Mouse (Mus musculus) liver, postnatal 0 days (tissue): ENCODE data around the gene Alpl. TPM values are rescaled to one million over a fixed set of nuclear protein-coding genes. Genes with fewer than 3 reads are reported as not detected.

Source experiments
- ATAC-seq: fragments of 200-750 bp; cut with Nextera tagmentation; 2 replicates; pipeline ENCODE4 v1.8.0; 2017; ENCODE audit warnings: mild to moderate bottlenecking, moderate library complexity
- DNase-seq: peaks from one replicate; pipeline ENCODE4 v3.0.0-alpha.2; 2016
- H3K27ac ChIP-seq: fragments of 300-500 bp; sonication (generic); 2 replicates; pipeline ENCODE4 v1.5.1; 2014; ENCODE audit warnings: antibody characterized with exemption, moderate library complexity, mild to moderate bottlenecking, low read depth
- H3K27me3 ChIP-seq: fragments of 300-500 bp; sonication (generic); 2 replicates; pipeline ENCODE4 v1.6.1; 2014; ENCODE audit warnings: low read length, control low read depth, mixed read lengths; ENCODE audit not compliant: insufficient read depth
- H3K36me3 ChIP-seq: fragments of 300-500 bp; sonication (generic); replicated peaks from 2 replicates; pipeline ENCODE4 v1.6.1; 2014; ENCODE audit warnings: mild to moderate bottlenecking, control low read depth, low read length, moderate library complexity, mixed read lengths; ENCODE audit not compliant: insufficient read depth
- H3K4me1 ChIP-seq: fragments of 300-500 bp; sonication (generic); 2 replicates; pipeline ENCODE4 v1.6.1; 2014; ENCODE audit warnings: antibody characterized with exemption, mild to moderate bottlenecking, control low read depth; ENCODE audit not compliant: insufficient read depth
- H3K4me2 ChIP-seq: fragments of 300-500 bp; sonication (generic); 2 replicates; pipeline ENCODE4 v1.6.1; 2014; ENCODE audit warnings: low read depth, mild to moderate bottlenecking, low read length, moderate library complexity, mixed read lengths
- H3K4me3 ChIP-seq: fragments of 300-500 bp; sonication (generic); 2 replicates; pipeline ENCODE4 v1.5.1; 2014; ENCODE audit warnings: low read depth, low read length
- H3K9ac ChIP-seq: fragments of 300-500 bp; sonication (generic); replicated peaks from 2 replicates; pipeline ENCODE4 v1.6.1; 2014; ENCODE audit warnings: mild to moderate bottlenecking, moderate library complexity
- H3K9me3 ChIP-seq: fragments of 300-500 bp; sonication (generic); 2 replicates; pipeline ENCODE4 v1.6.1; 2016; ENCODE audit warnings: mild to moderate bottlenecking, control low read depth, low read length, mixed read lengths
- CTCF ChIP-seq: sonication (generic); IDR thresholded peaks from 2 replicates; pipeline ENCODE4 v1.5.1; 2016; ENCODE audit warnings: antibody characterized with exemption, low read depth
- EP300 ChIP-seq: IDR thresholded peaks from 2 replicates; pipeline ENCODE4 v1.6.1; 2016; ENCODE audit warnings: antibody characterized with exemption, low read depth, mild to moderate bottlenecking
- WGBS: fragments of 180-500 bp; shearing (Covaris S2); extraction: QIAGEN DNeasy Blood & Tissue Kit; methylation state at CpG from one replicate; pipeline ENCODE4 v1.1.7; 2014; ENCODE audit not compliant: insufficient replicate concordance; 5-methylcytosine and 5-hydroxymethylcytosine counted together
- polyA plus RNA-seq: library from polyadenylated mRNA; unstranded; fragments of >200 nt; fragmentation: Nextera tagmentation; extraction: Ambion mirVana; gene quantifications from 2 replicates; pipeline ENCODE4 v1.2.1, GENCODE M21; 2015

Gene Alpl
- polyA plus RNA-seq, 1 experiment from 2014 or later, result 18.7 TPM

GRCm38 (mm10) chr4:137752471-137752870 lies 43.7 kb downstream of the Alpl start:
- TF ChIP-seq EP300 (no peak), CTCF (no peak)
- peak overlapping the region; percentile 92 for H3K27ac ChIP-seq
- DNase-seq (peak; percentile 55), ATAC-seq (peak; percentile 24)
- H3K9me3 ChIP-seq, result no peaks in the 10 kb centered on the region
- peaks cover 27% of the 10 kb centered on the region for H3K4me1 ChIP-seq
- 0 out of 2 replicates have a peak overlapping the region, but pooled peaks have one; percentile 11 for H3K4me3 ChIP-seq
- H3K9ac ChIP-seq, result 0 out of 2 replicates have a peak overlapping the region, but pooled peaks have one; percentile 31
- WGBS, result 62% methylated on average over 15 of the region's 15 CpGs
- H3K36me3 ChIP-seq, result 0 out of 2 replicates have a peak, but pooled peaks cover 2% of the 10 kb centered on the region
- H3K27me3 ChIP-seq, result no peaks in the 10 kb centered on the region
- H3K4me2 ChIP-seq, result peak overlapping the region; percentile 62

- Histone ChIP-seq H3K27me3 (no peaks in the 10 kb centered on the region), H3K9me3 (no peaks in the 10 kb centered on the region), H3K4me2 (peak overlapping the region; percentile 62), H3K4me1 (peaks cover 27% of the 10 kb centered on the region), H3K4me3 (peak overlapping the region; percentile 17), H3K27ac (peak overlapping the region; percentile 92), H3K9ac (peak overlapping the region; percentile 60), H3K36me3 (0 out of 2 replicates have a peak, but pooled peaks cover 2% of the 10 kb centered on the region)
- TF ChIP-seq EP300, result no peak
- TF ChIP-seq CTCF, result no peak
- WGBS, result 63% methylated on average over 9 of the region's 9 CpGs
- DNase-seq (peak; percentile 48), ATAC-seq (peak; percentile 55)
Observed at GRCm38 (mm10) chr4:137751717-137752116, 44.5 kb downstream of the Alpl start.

- WGBS, result 46% methylated on average over 8 of the region's 8 CpGs
- no peaks in the 10 kb centered on the region for H3K27me3 ChIP-seq
- no peaks in the 10 kb centered on the region for H3K9me3 ChIP-seq
- peaks cover 27% of the 10 kb centered on the region for H3K4me1 ChIP-seq
- H3K27ac ChIP-seq, result peak overlapping the region; percentile 92
- DNase-seq (peak; percentile 86), ATAC-seq (peak; percentile 94)
- H3K4me2 ChIP-seq, result peak overlapping the region; percentile 62
- 0 out of 2 replicates have a peak, but pooled peaks cover 2% of the 10 kb centered on the region for H3K36me3 ChIP-seq
- no peak for TF ChIP-seq CTCF
- peak; percentile 92 for TF ChIP-seq EP300
- H3K4me3 ChIP-seq, result peak overlapping the region; percentile 17
- peak overlapping the region; percentile 60 for H3K9ac ChIP-seq
Observed at GRCm38 (mm10) chr4:137751310-137751709, 44.9 kb downstream of the Alpl start.

GRCm38 (mm10) chr4:137750121-137750520 lies 46.1 kb downstream of the Alpl start:
- peak overlapping the region; percentile 92; the same call in 1 of the 2 replicates for H3K27ac ChIP-seq
- DNase-seq (no peak), ATAC-seq (no peak)
- no peaks in the 10 kb centered on the region for H3K9me3 ChIP-seq
- H3K4me2 ChIP-seq, result no peak overlapping the region
- H3K27me3 ChIP-seq, result no peaks in the 10 kb centered on the region
- peaks cover 27% of the 10 kb centered on the region for H3K4me1 ChIP-seq
- no peak overlapping the region for H3K4me3 ChIP-seq
- 0 out of 2 replicates have a peak, but pooled peaks cover 6% of the 10 kb centered on the region for H3K36me3 ChIP-seq
- H3K9ac ChIP-seq, result 0 out of 2 replicates have a peak overlapping the region, but pooled peaks have one; percentile 21
- TF ChIP-seq CTCF (no peak), EP300 (no peak)
- 58% methylated on average over 9 of the region's 9 CpGs for WGBS

GRCm38 (mm10) chr4:137749680-137750079 lies 46.5 kb downstream of the Alpl start:
- 52% methylated on average over 9 of the region's 9 CpGs for WGBS
- no peak overlapping the region for H3K27ac ChIP-seq
- H3K36me3 ChIP-seq, result 0 out of 2 replicates have a peak, but pooled peaks cover 6% of the 10 kb centered on the region

GRCm38 (mm10) chr4:137748726-137749125 lies 47.5 kb downstream of the Alpl start:
- H3K27ac ChIP-seq, result no peak overlapping the region
- TF ChIP-seq EP300 (no peak), CTCF (no peak)
- DNase-seq, result no peak
- no peak overlapping the region for H3K9ac ChIP-seq
- H3K9me3 ChIP-seq, result no peaks in the 10 kb centered on the region
- ATAC-seq, result no peak
- H3K4me1 ChIP-seq, result peaks cover 26% of the 10 kb centered on the region
- H3K27me3 ChIP-seq, result no peaks in the 10 kb centered on the region
- no peak overlapping the region for H3K4me3 ChIP-seq
- 61% methylated on average over 4 of the region's 4 CpGs for WGBS
- H3K36me3 ChIP-seq, result 0 out of 2 replicates have a peak, but pooled peaks cover 9% of the 10 kb centered on the region
- no peak overlapping the region for H3K4me2 ChIP-seq

More at GRCm38 (mm10) chr4:137749680-137750079, 46.5 kb downstream of the Alpl start:
- Histone ChIP-seq H3K4me3 (no peak overlapping the region), H3K4me2 (no peak overlapping the region), H3K27me3 (no peaks in the 10 kb centered on the region), H3K4me1 (peaks cover 27% of the 10 kb centered on the region), H3K9me3 (no peaks in the 10 kb centered on the region), H3K9ac (no peak overlapping the region)
- ATAC-seq, result no peak
- TF ChIP-seq EP300 (no peak), CTCF (no peak)
- DNase-seq, result no peak
